Mouse (Mus musculus) midbrain, postnatal 0 days (tissue): ENCODE results near the gene Grk4. TPM values are rescaled to one million over a fixed set of nuclear protein-coding genes. Genes with fewer than 3 reads are reported as not detected.
A peak's percentile ranks its signal among the peaks of the same experiment; 100 is the strongest.

Source experiments
- ATAC-seq: fragments of 200-750 bp; cut with Nextera tagmentation; 2 replicates; pipeline ENCODE4 v1.8.0; 2017; ENCODE audit warnings: moderate number of reproducible peaks, mild to moderate bottlenecking, moderate TSS enrichment, moderate library complexity; ENCODE audit not compliant: low FRiP score
- DNase-seq: peaks from one replicate; pipeline ENCODE4 v3.0.0-alpha.2; 2015; ENCODE audit warnings: low spot score
- H3K27ac ChIP-seq: fragments of 300-500 bp; sonication (generic); 2 replicates; pipeline ENCODE4 v1.5.1; 2014; ENCODE audit warnings: low read depth, mild to moderate bottlenecking, low read length, mixed read lengths
- H3K27me3 ChIP-seq: fragments of 300-500 bp; sonication (generic); 2 replicates; pipeline ENCODE4 v1.6.1; 2014; ENCODE audit warnings: low read length, control low read depth, mixed read lengths; ENCODE audit not compliant: insufficient read depth
- H3K36me3 ChIP-seq: fragments of 300-500 bp; sonication (generic); 2 replicates; pipeline ENCODE4 v1.6.1; 2014; ENCODE audit warnings: low read length, control low read depth, mixed read lengths; ENCODE audit not compliant: insufficient read depth
- H3K4me1 ChIP-seq: fragments of 300-500 bp; sonication (generic); 2 replicates; pipeline ENCODE4 v1.6.1; 2014; ENCODE audit warnings: mild to moderate bottlenecking, control low read depth, antibody characterized with exemption, low read length, mixed read lengths; ENCODE audit not compliant: insufficient read depth
- H3K4me2 ChIP-seq: fragments of 300-500 bp; sonication (generic); 2 replicates; pipeline ENCODE4 v1.6.1; 2014; ENCODE audit warnings: low read depth, mild to moderate bottlenecking, low read length, mixed read lengths; ENCODE audit not compliant: poor library complexity, severe bottlenecking
- H3K4me3 ChIP-seq: fragments of 300-500 bp; sonication (generic); 2 replicates; pipeline ENCODE4 v1.5.1; 2014; ENCODE audit warnings: low read depth, mild to moderate bottlenecking, low read length, moderate library complexity
- H3K9ac ChIP-seq: fragments of 300-500 bp; sonication (generic); replicated peaks from 2 replicates; pipeline ENCODE4 v1.6.1; 2014; ENCODE audit warnings: mild to moderate bottlenecking, low read length, moderate library complexity, mixed read lengths; ENCODE audit not compliant: poor library complexity, severe bottlenecking
- H3K9me3 ChIP-seq: fragments of 300-500 bp; sonication (generic); 2 replicates; pipeline ENCODE4 v1.6.1; 2016; ENCODE audit warnings: low read length, control low read depth
- CTCF ChIP-seq: IDR thresholded peaks from 2 replicates; pipeline ENCODE4 v1.5.1; 2016; ENCODE audit warnings: antibody characterized with exemption, mild to moderate bottlenecking
- WGBS: fragments of 180-500 bp; shearing (Covaris S2); extraction: QIAGEN DNeasy Blood & Tissue Kit; methylation state at CpG from one replicate; pipeline ENCODE4 v1.1.7; 2014; 5-methylcytosine and 5-hydroxymethylcytosine counted together
- polyA plus RNA-seq: library from polyadenylated mRNA; unstranded; fragments of >200 nt; fragmentation: Nextera tagmentation; extraction: Ambion mirVana; gene quantifications from 2 replicates; pipeline ENCODE4 v1.2.1, GENCODE M21; 2015
- total RNA-seq: library from RNA; depleted of rRNA; stranded (reverse); fragments of >200 nt; gene quantifications from 2 replicates; pipeline ENCODE4 v1.2.3, GENCODE M21; 2014

Gene Grk4
- total and polyA plus RNA-seq, 2 experiments from 2014 or later: 3.0 to 4.2 TPM

- Histone ChIP-seq H3K4me1 (peaks cover 4% of the 10 kb centered on the region; the same call in 1 of the 2 replicates), H3K27me3 (no peaks in the 10 kb centered on the region), H3K36me3 (peaks cover 58% of the 10 kb centered on the region), H3K27ac (no peak overlapping the region), H3K9ac (no peak overlapping the region), H3K4me3 (no peak overlapping the region), H3K4me2 (no peak overlapping the region), H3K9me3 (no peaks in the 10 kb centered on the region)
- 88% methylated on average over 9 of the region's 9 CpGs for WGBS
- no peak for DNase-seq
- no peak for TF ChIP-seq CTCF
- no peak for ATAC-seq
Observed at GRCm38 (mm10) chr5:34654881-34655280, 5.3 kb upstream of the Grk4 start.

GRCm38 (mm10) chr5:34657556-34657955 is 2.6 kb upstream of the Grk4 start:
- TF ChIP-seq CTCF: no peak
- 94% methylated on average over 8 of the region's 8 CpGs for WGBS
- no peak for ATAC-seq

GRCm38 (mm10) chr5:34660591-34661130 is 482 bp downstream of the Grk4 start:
- WGBS: under 1% methylated on average over 53 of the region's 57 CpGs
- peak overlapping the region; percentile 48 for H3K4me3 ChIP-seq
- no peaks in the 10 kb centered on the region for H3K27me3 ChIP-seq
- TF ChIP-seq CTCF: peak; percentile 5; the same call in 1 of the 2 replicates
- no peak for DNase-seq
- no peaks in the 10 kb centered on the region for H3K9me3 ChIP-seq
- no peak; the same call in 1 of the 2 replicates for ATAC-seq
- peak overlapping the region; percentile 63 for H3K9ac ChIP-seq
- H3K4me2 ChIP-seq: peak overlapping the region; percentile 56
- H3K36me3 ChIP-seq: peaks cover 10% of the 10 kb centered on the region
- peak overlapping the region; percentile 78 for H3K27ac ChIP-seq
- peaks cover 4% of the 10 kb centered on the region; the same call in 1 of the 2 replicates for H3K4me1 ChIP-seq

More at GRCm38 (mm10) chr5:34657556-34657955, 2.6 kb upstream of the Grk4 start:
- peaks cover 4% of the 10 kb centered on the region; the same call in 1 of the 2 replicates for H3K4me1 ChIP-seq
- no peaks in the 10 kb centered on the region for H3K9me3 ChIP-seq
- no peak overlapping the region for H3K4me2 ChIP-seq
- no peak overlapping the region for H3K27ac ChIP-seq
- H3K4me3 ChIP-seq: no peak overlapping the region
- no peaks in the 10 kb centered on the region for H3K27me3 ChIP-seq
- H3K36me3 ChIP-seq: peaks cover 38% of the 10 kb centered on the region
- no peak for DNase-seq
- no peak overlapping the region for H3K9ac ChIP-seq

GRCm38 (mm10) chr5:34661909-34662308 is 1.7 kb downstream of the Grk4 start:
- H3K4me1 ChIP-seq: peaks cover 4% of the 10 kb centered on the region; the same call in 1 of the 2 replicates
- 85% methylated on average over 4 of the region's 4 CpGs for WGBS
- H3K4me2 ChIP-seq: no peak overlapping the region
- no peaks in the 10 kb centered on the region for H3K9me3 ChIP-seq
- H3K4me3 ChIP-seq: no peak overlapping the region
- H3K27me3 ChIP-seq: no peaks in the 10 kb centered on the region
- no peak overlapping the region for H3K27ac ChIP-seq
- H3K36me3 ChIP-seq: peaks cover 4% of the 10 kb centered on the region; the same call in 1 of the 2 replicates
- DNase-seq (no peak), ATAC-seq (no peak)
- no peak overlapping the region for H3K9ac ChIP-seq
- peak; percentile 5; the same call in 1 of the 2 replicates for TF ChIP-seq CTCF

GRCm38 (mm10) chr5:34663231-34663630 is 3.1 kb downstream of the Grk4 start:
- no peaks in the 10 kb centered on the region for H3K9me3 ChIP-seq
- no peak for ATAC-seq
- H3K4me1 ChIP-seq: peaks cover 4% of the 10 kb centered on the region; the same call in 1 of the 2 replicates
- no peak overlapping the region for H3K4me2 ChIP-seq
- H3K9ac ChIP-seq: no peak overlapping the region
- H3K4me3 ChIP-seq: no peak overlapping the region
- no peak for TF ChIP-seq CTCF
- no peak overlapping the region for H3K27ac ChIP-seq
- DNase-seq: no peak
- no peaks in the 10 kb centered on the region for H3K36me3 ChIP-seq
- WGBS: 100% methylated on average over 2 of the region's 2 CpGs
- no peaks in the 10 kb centered on the region for H3K27me3 ChIP-seq

- H3K9me3 ChIP-seq: no peaks in the 10 kb centered on the region
- H3K4me1 ChIP-seq: no peaks in the 10 kb centered on the region
- ATAC-seq (no peak), DNase-seq (no peak)
- H3K36me3 ChIP-seq: no peaks in the 10 kb centered on the region
- no peak overlapping the region for H3K4me2 ChIP-seq
- TF ChIP-seq CTCF: peak; percentile 28
- H3K9ac ChIP-seq: no peak overlapping the region
- 69% methylated on average over 2 of the region's 2 CpGs for WGBS
- no peak overlapping the region for H3K27ac ChIP-seq
- no peaks in the 10 kb centered on the region for H3K27me3 ChIP-seq
- H3K4me3 ChIP-seq: no peak overlapping the region
Observed at GRCm38 (mm10) chr5:34669493-34669892, 9.3 kb downstream of the Grk4 start.
